Mouse (Mus musculus) lung, postnatal 0 days (tissue): ENCODE measurements at regions not wholly inside any gene's neighbourhood (a gene's known extent, or its start where the extent isn't known, plus 50 kb on each side); places are given as distances from the start of the nearest gene placed in this dataset.

Experiments used
- ATAC-seq: fragments of 200-750 bp; cut with Nextera tagmentation; 2 replicates; pipeline ENCODE4 v1.8.0; 2017; ENCODE audit warnings: moderate library complexity
- DNase-seq: peaks from one replicate; pipeline ENCODE4 v3.0.0-alpha.2; 2016; ENCODE audit warnings: low spot score
- H3K27ac ChIP-seq: fragments of 300-500 bp; sonication (generic); 2 replicates; pipeline ENCODE4 v1.5.1; 2014; ENCODE audit warnings: antibody characterized with exemption, mild to moderate bottlenecking, low read length, mixed read lengths
- H3K27me3 ChIP-seq: fragments of 300-500 bp; sonication (generic); replicated peaks from 2 replicates; pipeline ENCODE4 v1.6.1; 2014; ENCODE audit warnings: low read length, mixed read lengths; ENCODE audit not compliant: insufficient read depth
- H3K36me3 ChIP-seq: fragments of 300-500 bp; sonication (generic); 2 replicates; pipeline ENCODE4 v1.6.1; 2014; ENCODE audit warnings: low read length, mixed read lengths; ENCODE audit not compliant: insufficient read depth
- H3K4me1 ChIP-seq: fragments of 300-500 bp; sonication (generic); 2 replicates; pipeline ENCODE4 v1.6.1; 2014; ENCODE audit warnings: antibody characterized with exemption, low read depth, low read length, mixed read lengths; ENCODE audit not compliant: insufficient read depth
- H3K4me2 ChIP-seq: fragments of 300-500 bp; sonication (generic); replicated peaks from 2 replicates; pipeline ENCODE4 v1.6.1; 2014; ENCODE audit warnings: low read depth, mild to moderate bottlenecking, low read length, moderate library complexity, mixed read lengths
- H3K4me3 ChIP-seq: fragments of 300-500 bp; sonication (generic); 2 replicates; pipeline ENCODE4 v1.5.1; 2014; ENCODE audit warnings: low read depth, low read length
- H3K9ac ChIP-seq: fragments of 300-500 bp; sonication (generic); replicated peaks from 2 replicates; pipeline ENCODE4 v1.6.1; 2014; ENCODE audit warnings: low read depth, mild to moderate bottlenecking
- H3K9me3 ChIP-seq: fragments of 300-500 bp; sonication (generic); 2 replicates; pipeline ENCODE4 v1.6.1; 2016; ENCODE audit warnings: low read length, mixed read lengths
- CTCF ChIP-seq: IDR thresholded peaks from 2 replicates; pipeline ENCODE4 v1.5.1; 2016; ENCODE audit warnings: antibody characterized with exemption, mild to moderate bottlenecking
- EP300 ChIP-seq: IDR thresholded peaks from 2 replicates; pipeline ENCODE4 v1.6.1; 2016; ENCODE audit warnings: antibody characterized with exemption, mild to moderate bottlenecking, control low read depth
- WGBS: fragments of 180-500 bp; shearing (Covaris S2); extraction: QIAGEN DNeasy Blood & Tissue Kit; methylation state at CpG from one replicate; pipeline ENCODE4 v1.1.7; 2014; 5-methylcytosine and 5-hydroxymethylcytosine counted together

- WGBS = 87% methylated on average over 3 of the region's 3 CpGs
These were observed 199.4 kb downstream of the 4930544G11Rik start for GRCm38 (mm10) chr6:66151786-66152185.

GRCm38 (mm10) chr6:66154831-66155230 lies 202.4 kb downstream of the 4930544G11Rik start:
- H3K4me3 ChIP-seq = no peak overlapping the region
- no peaks in the 10 kb centered on the region for H3K4me1 ChIP-seq
- H3K36me3 ChIP-seq = no peaks in the 10 kb centered on the region
- DNase-seq (no peak), ATAC-seq (no peak)
- no peak overlapping the region for H3K27ac ChIP-seq
- H3K9ac ChIP-seq = no peak overlapping the region
- no peak overlapping the region for H3K4me2 ChIP-seq
- TF ChIP-seq CTCF = no peak
- no peak for TF ChIP-seq EP300
- WGBS = 78% methylated on average over 2 of the region's 2 CpGs
- H3K27me3 ChIP-seq = no peaks in the 10 kb centered on the region
- no peaks in the 10 kb centered on the region for H3K9me3 ChIP-seq

More at GRCm38 (mm10) chr6:66151786-66152185, 199.4 kb downstream of the 4930544G11Rik start:
- ATAC-seq = no peak
- TF ChIP-seq CTCF (no peak), EP300 (no peak)
- no peaks in the 10 kb centered on the region for H3K4me1 ChIP-seq
- H3K27me3 ChIP-seq = no peaks in the 10 kb centered on the region
- H3K27ac ChIP-seq = no peak overlapping the region
- H3K36me3 ChIP-seq = no peaks in the 10 kb centered on the region
- H3K9me3 ChIP-seq = no peaks in the 10 kb centered on the region
- no peak for DNase-seq
- H3K4me3 ChIP-seq = no peak overlapping the region
- H3K4me2 ChIP-seq = no peak overlapping the region
- H3K9ac ChIP-seq = no peak overlapping the region

GRCm38 (mm10) chr6:66160805-66161204 lies 208.4 kb downstream of the 4930544G11Rik start:
- Histone ChIP-seq H3K27me3 (no peaks in the 10 kb centered on the region), H3K27ac (no peak overlapping the region), H3K36me3 (no peaks in the 10 kb centered on the region), H3K9me3 (no peaks in the 10 kb centered on the region), H3K4me1 (no peaks in the 10 kb centered on the region), H3K4me3 (no peak overlapping the region), H3K9ac (no peak overlapping the region), H3K4me2 (no peak overlapping the region)
- no peak for DNase-seq
- TF ChIP-seq EP300 (no peak), CTCF (no peak)
- ATAC-seq = no peak
- WGBS = 44% methylated on average over 2 of the region's 2 CpGs

GRCm38 (mm10) chr6:66168913-66169312 lies 216.5 kb downstream of the 4930544G11Rik start:
- Histone ChIP-seq H3K27ac (no peak overlapping the region), H3K36me3 (no peaks in the 10 kb centered on the region), H3K4me3 (no peak overlapping the region), H3K27me3 (no peaks in the 10 kb centered on the region), H3K4me2 (no peak overlapping the region), H3K9ac (no peak overlapping the region), H3K9me3 (no peaks in the 10 kb centered on the region), H3K4me1 (no peaks in the 10 kb centered on the region)
- no peak for ATAC-seq
- no peak for TF ChIP-seq CTCF
- TF ChIP-seq EP300 = no peak
- 39% methylated on average over 3 of the region's 3 CpGs for WGBS
- no peak for DNase-seq

GRCm38 (mm10) chr6:66197990-66198389 lies 245.6 kb downstream of the 4930544G11Rik start:
- Histone ChIP-seq H3K27me3 (no peaks in the 10 kb centered on the region), H3K9ac (no peak overlapping the region), H3K4me2 (no peak overlapping the region), H3K4me1 (no peaks in the 10 kb centered on the region), H3K36me3 (no peaks in the 10 kb centered on the region), H3K9me3 (no peaks in the 10 kb centered on the region), H3K27ac (no peak overlapping the region), H3K4me3 (no peak overlapping the region)
- WGBS = 52% methylated on average over 1 of the region's 1 CpGs
- DNase-seq = peak; percentile 18
- TF ChIP-seq CTCF = no peak
- TF ChIP-seq EP300 = no peak
- peak; percentile 21; the same call in 1 of the 2 replicates for ATAC-seq

- no peaks in the 10 kb centered on the region for H3K27me3 ChIP-seq
- H3K4me1 ChIP-seq = no peaks in the 10 kb centered on the region
- H3K9ac ChIP-seq = no peak overlapping the region
- no peak overlapping the region for H3K4me3 ChIP-seq
- H3K27ac ChIP-seq = no peak overlapping the region
- H3K36me3 ChIP-seq = no peaks in the 10 kb centered on the region
- no peak overlapping the region for H3K4me2 ChIP-seq
- no peaks in the 10 kb centered on the region for H3K9me3 ChIP-seq
- DNase-seq (peak; percentile 7), ATAC-seq (no peak)
- 19% methylated on average over 6 of the region's 6 CpGs for WGBS
- TF ChIP-seq CTCF = no peak
- no peak for TF ChIP-seq EP300
These were observed 247.9 kb downstream of the 4930544G11Rik start for GRCm38 (mm10) chr6:66200136-66200790.
